Mouse (Mus musculus): ENCODE data around the gene Myh6.
"Not testable (repeated sequence)": the region's sequence is repeated elsewhere in the genome, so short reads cannot be mapped to it uniquely, and the experiment has no call there.

Gene Myh6

GRCm38 (mm10) chr14:54994869-54995186 lies 28.1 kb upstream of the Myh6 start:
- DNase-seq (ENCODE audit: low spot score in 2 of 2): no peak

GRCm38 (mm10) chr14:54994136-54994868 lies 27.6 kb upstream of the Myh6 start, which contains the start of gene Myh7:
Gene Myh7 (minus strand): TSS chr14:54994626.
- no peak for DNase-seq (ENCODE audit: low spot score in 2 of 2)

GRCm38 (mm10) chr14:54993636-54994035 lies 26.9 kb upstream of the Myh6 start:
- peak in 1 of 2 experiments; percentile 16 for DNase-seq (ENCODE audit: low spot score in 2 of 2)

- DNase-seq (ENCODE audit: low spot score in 2 of 2): no peak
Observed at GRCm38 (mm10) chr14:54992196-54992595, 25.5 kb upstream of the Myh6 start.

GRCm38 (mm10) chr14:54989886-54990441 lies 23.2 kb upstream of the Myh6 start:
- DNase-seq (ENCODE audit: low spot score in 2 of 2): no peak

- no peak for DNase-seq (ENCODE audit: low spot score in 2 of 2)
Observed at GRCm38 (mm10) chr14:54988882-54989281, 22.2 kb upstream of the Myh6 start.

- DNase-seq (ENCODE audit: low spot score in 2 of 2): not testable (repeated sequence)
Observed at GRCm38 (mm10) chr14:54988350-54988874, 21.7 kb upstream of the Myh6 start.

- no peak for DNase-seq (ENCODE audit: low spot score in 2 of 2)
Observed at GRCm38 (mm10) chr14:54981934-54982333, 15.2 kb upstream of the Myh6 start.

- no peak for DNase-seq (ENCODE audit: low spot score in 2 of 2)
Observed at GRCm38 (mm10) chr14:54978664-54979063, 11.9 kb upstream of the Myh6 start.

- no peak for DNase-seq (ENCODE audit: low spot score in 2 of 2)
Observed at GRCm38 (mm10) chr14:54976633-54977032, 9.9 kb upstream of the Myh6 start, which contains the start of gene Gm17428. Gene Gm17428 (plus strand): TSS chr14:54976933.

GRCm38 (mm10) chr14:54974068-54974791 lies 7.5 kb upstream of the Myh6 start:
- DNase-seq (ENCODE audit: low spot score in 2 of 2): no peak

GRCm38 (mm10) chr14:54972786-54973185 lies 6.1 kb upstream of the Myh6 start:
- not testable (repeated sequence) for DNase-seq (ENCODE audit: low spot score in 2 of 2)

GRCm38 (mm10) chr14:54968344-54968743 lies 1.6 kb upstream of the Myh6 start:
- no peak for DNase-seq (ENCODE audit: low spot score in 2 of 2)

GRCm38 (mm10) chr14:54967874-54968273 lies 1.1 kb upstream of the Myh6 start:
- DNase-seq (ENCODE audit: low spot score in 2 of 2): no peak

GRCm38 (mm10) chr14:54965631-54966030 lies 1.1 kb downstream of the Myh6 start:
- no peak for DNase-seq (ENCODE audit: low spot score in 2 of 2)

- DNase-seq (ENCODE audit: low spot score in 2 of 2): no peak
Observed at GRCm38 (mm10) chr14:54965044-54965443, 1.7 kb downstream of the Myh6 start.

GRCm38 (mm10) chr14:54963727-54964126 lies 3.0 kb downstream of the Myh6 start:
- no peak for DNase-seq (ENCODE audit: low spot score in 2 of 2)

GRCm38 (mm10) chr14:54962714-54963113 lies 4.0 kb downstream of the Myh6 start:
- no peak for DNase-seq (ENCODE audit: low spot score in 2 of 2)

- no peak for DNase-seq (ENCODE audit: low spot score in 2 of 2)
Observed at GRCm38 (mm10) chr14:54961487-54961886, 5.2 kb downstream of the Myh6 start.

GRCm38 (mm10) chr14:54960769-54961168 lies 6.0 kb downstream of the Myh6 start:
- no peak for DNase-seq (ENCODE audit: low spot score in 2 of 2)

GRCm38 (mm10) chr14:54959853-54960613 lies 6.7 kb downstream of the Myh6 start:
- not testable (repeated sequence) for DNase-seq (ENCODE audit: low spot score in 2 of 2)

GRCm38 (mm10) chr14:54959197-54959596 lies 7.5 kb downstream of the Myh6 start:
- no peak for DNase-seq (ENCODE audit: low spot score in 2 of 2)

Measured in urinary bladder, adult 18-20 months (tissue).